Mouse (Mus musculus): ENCODE results near the gene Supt3. TPM values are rescaled to one million over a fixed set of nuclear protein-coding genes. Genes with fewer than 3 reads are reported as not detected.

Gene Supt3
- polyA plus RNA-seq, 1 experiment: 7.9 TPM

GRCm38 (mm10) chr17:45101064-45101463 lies 324.1 kb downstream of the Supt3 start:
- DNase-seq (ENCODE audit: extremely low spot score in 1 of 2, low spot score in 1 of 2): no peak

- DNase-seq (ENCODE audit: extremely low spot score in 1 of 2, low spot score in 1 of 2): no peak
Observed at GRCm38 (mm10) chr17:45115386-45115785, 338.4 kb downstream of the Supt3 start.

- DNase-seq (ENCODE audit: extremely low spot score in 1 of 2, low spot score in 1 of 2): no peak
Observed at GRCm38 (mm10) chr17:45118565-45119471, 341.9 kb downstream of the Supt3 start.

- DNase-seq (ENCODE audit: extremely low spot score in 1 of 2, low spot score in 1 of 2): no peak
Observed at GRCm38 (mm10) chr17:45119609-45120201, 342.8 kb downstream of the Supt3 start.

- no peak for DNase-seq (ENCODE audit: extremely low spot score in 1 of 2, low spot score in 1 of 2)
Observed at GRCm38 (mm10) chr17:45123856-45124255, 346.9 kb downstream of the Supt3 start.

GRCm38 (mm10) chr17:45128611-45129010 lies 351.7 kb downstream of the Supt3 start:
- DNase-seq (ENCODE audit: extremely low spot score in 1 of 2, low spot score in 1 of 2): no peak

- no peak for DNase-seq (ENCODE audit: extremely low spot score in 1 of 2, low spot score in 1 of 2)
Observed at GRCm38 (mm10) chr17:45133501-45134400, 356.8 kb downstream of the Supt3 start.

- no peak for DNase-seq (ENCODE audit: extremely low spot score in 1 of 2, low spot score in 1 of 2)
Observed at GRCm38 (mm10) chr17:45136491-45136890, 359.5 kb downstream of the Supt3 start.

- no peak for DNase-seq (ENCODE audit: extremely low spot score in 1 of 2, low spot score in 1 of 2)
Observed at GRCm38 (mm10) chr17:45143043-45143442, 366.1 kb downstream of the Supt3 start.

GRCm38 (mm10) chr17:45144656-45145055 lies 367.7 kb downstream of the Supt3 start:
- DNase-seq (ENCODE audit: extremely low spot score in 1 of 2, low spot score in 1 of 2): no peak

- no peak for DNase-seq (ENCODE audit: extremely low spot score in 1 of 2, low spot score in 1 of 2)
Observed at GRCm38 (mm10) chr17:45151312-45151929, 374.5 kb downstream of the Supt3 start.

GRCm38 (mm10) chr17:45153721-45154120 lies 376.8 kb downstream of the Supt3 start:
- DNase-seq (ENCODE audit: extremely low spot score in 1 of 2, low spot score in 1 of 2): no peak

- DNase-seq (ENCODE audit: extremely low spot score in 1 of 2, low spot score in 1 of 2): no peak
Observed at GRCm38 (mm10) chr17:45158171-45158691, 381.3 kb downstream of the Supt3 start.

GRCm38 (mm10) chr17:45160651-45161050 lies 383.7 kb downstream of the Supt3 start:
- DNase-seq (ENCODE audit: extremely low spot score in 1 of 2, low spot score in 1 of 2): no peak

- DNase-seq (ENCODE audit: extremely low spot score in 1 of 2, low spot score in 1 of 2): no peak
Observed at GRCm38 (mm10) chr17:45165741-45166140, 388.8 kb downstream of the Supt3 start.

Other genes with a start within 250 kb of the Supt3 start
- gene Runx2, start 37.6 kb downstream of the Supt3 start, polyA plus RNA-seq (2012; rRNA removed): 12.0 and 12.8 TPM in 2 replicates

Measured in frontal cortex, adult 2 months (tissue).